Mouse (Mus musculus) cerebellum, adult 2 months (tissue): Measurements from ENCODE around the gene Tubgcp4.

Experiments
- CTCF ChIP-seq: fragments of 200-500 bp; IDR thresholded peaks from 2 replicates; pipeline ENCODE4 v1.5.1; 2011; ENCODE audit warnings: low read depth, mild to moderate bottlenecking, control low read depth, low read length, moderate library complexity, borderline replicate concordance; ENCODE audit not compliant: insufficient read depth
- POLR2A ChIP-seq: fragments of 200-500 bp; IDR thresholded peaks from 2 replicates; pipeline ENCODE4 v1.6.1; 2011; ENCODE audit warnings: low read length, control low read depth, borderline replicate concordance; ENCODE audit not compliant: insufficient read depth

DNA sequence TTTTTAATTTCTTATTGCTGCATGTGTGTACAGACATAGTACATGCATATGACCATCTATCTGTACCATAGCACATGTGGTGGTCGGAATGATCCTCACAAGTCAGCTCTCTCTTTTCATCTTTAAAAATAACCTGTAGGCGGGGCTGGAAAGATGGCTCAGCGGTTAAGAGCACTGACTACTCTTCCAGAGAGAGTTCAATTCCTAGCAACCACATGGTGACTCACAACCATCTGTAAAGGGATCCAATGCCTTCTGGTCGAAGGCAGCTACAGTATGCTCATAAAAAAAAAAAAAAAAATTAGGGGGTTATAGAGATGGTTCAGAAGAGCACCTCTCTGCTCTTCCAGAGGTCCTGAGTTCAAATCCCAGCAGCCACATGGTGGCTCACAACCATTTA is 69.0 kb downstream of the Tubgcp4 start:
- TF ChIP-seq CTCF (no peak), POLR2A (no peak)
